Mouse (Mus musculus): Measurements from ENCODE around the gene Acer3.

DNA sequence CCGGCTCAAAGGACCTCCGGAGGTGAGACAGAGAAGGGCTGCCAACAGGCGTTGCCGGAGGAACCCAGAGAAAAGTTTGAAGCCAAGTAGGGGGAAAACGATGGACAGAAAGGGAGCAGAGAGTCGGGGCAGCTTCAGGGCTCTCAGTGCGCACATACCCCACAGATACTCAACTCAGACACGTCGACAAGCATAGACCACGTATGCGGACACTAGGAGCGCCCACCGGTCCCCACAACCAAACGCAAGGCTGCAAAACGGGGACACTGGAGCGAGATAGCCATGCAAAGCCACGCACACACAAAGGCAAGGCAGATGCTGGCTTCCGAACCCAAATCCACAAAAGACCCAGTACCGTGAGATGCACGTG lies 39.6 kb upstream of the Acer3 start:
- TF ChIP-seq CTCF (IDR thresholded peaks at IDR 0.05; ENCODE audit: borderline replicate concordance, control insufficient read depth, extremely low read depth, insufficient read depth, low read length, poor library complexity) (no peak), POLR2A (IDR thresholded peaks at IDR 0.05; ENCODE audit: control insufficient read depth, extremely low read depth, insufficient read depth, low read length, poor library complexity) (no peak)

Measured in thymus, adult 2 months (tissue).